Mouse (Mus musculus): ENCODE data around the gene Map3k14. TPM values are rescaled to one million over a fixed set of nuclear protein-coding genes. Genes with fewer than 3 reads are reported as not detected.
A peak's percentile ranks its signal among the peaks of the same experiment; 100 is the strongest.

The Map3k14 gene
- polyA plus RNA-seq, 1 experiment from 2014 or later, result 5.0 TPM

DNA sequence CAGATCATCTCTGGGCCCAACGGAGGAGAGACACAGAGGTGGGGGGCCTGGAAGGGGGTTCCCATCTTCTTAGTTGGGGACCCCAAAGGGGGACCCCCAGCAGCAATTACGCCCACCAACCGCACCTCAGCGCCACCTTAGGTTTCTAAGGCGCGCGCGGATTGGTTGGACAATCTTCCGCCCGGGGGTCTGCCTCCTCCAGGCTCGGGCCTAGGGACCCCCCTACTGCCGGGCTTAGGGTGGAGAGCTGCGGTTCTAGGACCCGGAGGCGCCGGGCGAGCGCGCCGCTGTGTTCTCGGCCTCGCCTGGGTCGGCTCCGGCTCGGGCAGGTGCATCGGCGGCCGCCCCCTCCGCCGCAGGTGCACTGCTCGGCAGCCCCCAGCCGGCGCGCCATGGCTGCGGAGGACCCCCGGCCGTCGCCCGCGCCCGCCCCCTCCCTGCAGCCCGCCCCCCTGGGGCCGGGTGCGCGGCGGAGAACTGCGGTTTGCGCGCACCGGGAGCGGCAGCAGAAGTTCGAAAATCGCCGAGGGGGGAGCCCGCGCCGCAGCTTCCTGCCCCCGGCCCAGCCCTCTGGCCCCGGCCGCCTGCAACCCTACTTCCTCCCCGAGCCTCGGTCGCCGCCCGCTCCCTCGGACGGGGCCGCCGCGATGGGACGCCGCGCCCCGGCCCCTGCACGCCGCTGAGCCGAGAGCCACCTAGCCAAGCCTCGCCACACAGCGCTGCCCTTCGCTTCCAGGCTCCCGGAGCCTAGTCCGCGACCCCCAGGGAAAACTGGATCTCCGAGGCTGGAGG is 96.6 kb downstream of the Map3k14 start, which contains the start of gene Fmnl1:
TSS of gene Fmnl1 (plus strand) at position 614 of the 792 bp plus-strand sequence.
- Histone ChIP-seq H3K4me3 (peak within 1 kb of the TSS; percentile 54), H3K27me3 (replicated peaks) (peaks cover 3% of the 10 kb centered on the region; the same call in 1 of the 2 replicates), H3K4me1 (peaks cover 56% of the 10 kb centered on the region), H3K9me3 (no peaks in the 10 kb centered on the region), H3K9ac (peak within 1 kb of the TSS; percentile 80), H3K36me3 (replicated peaks) (no peaks in the 10 kb centered on the region), H3K4me2 (peak within 1 kb of the TSS; percentile 86), H3K27ac (peak within 1 kb of the TSS; percentile 72)
- ATAC-seq (replicated peaks), result peak; percentile 89
- WGBS, result 1% methylated on average over 31 of the region's 84 CpGs

DNA sequence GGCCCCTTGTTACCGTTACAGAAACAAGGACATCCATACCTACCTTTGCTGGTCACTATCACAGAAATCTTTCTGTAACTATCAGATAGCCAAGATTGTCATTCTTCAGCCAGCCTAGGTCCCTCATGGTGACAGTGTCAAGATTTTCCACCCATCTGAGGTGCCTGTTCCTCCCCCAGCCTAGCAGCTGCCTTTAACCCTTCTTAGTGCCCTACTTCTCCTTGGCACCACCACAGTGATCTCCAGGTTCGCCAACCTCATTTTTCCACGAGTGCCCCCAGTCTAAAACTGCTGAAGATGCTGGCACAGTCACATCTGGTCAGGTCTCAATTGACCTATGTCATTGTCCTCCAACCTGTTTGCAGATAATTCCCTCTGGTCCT is 97.2 kb downstream of the Map3k14 start:
- H3K27me3 ChIP-seq (replicated peaks), result peaks cover 3% of the 10 kb centered on the region; the same call in 1 of the 2 replicates
- ATAC-seq (replicated peaks), result peak; percentile 10; the same call in 1 of the 2 replicates
- H3K4me3 ChIP-seq, result peak overlapping the region; percentile 54
- peak overlapping the region; percentile 86 for H3K4me2 ChIP-seq
- peaks cover 56% of the 10 kb centered on the region for H3K4me1 ChIP-seq
- H3K9ac ChIP-seq, result peak overlapping the region; percentile 80
- WGBS, result 39% methylated on average over 3 of the region's 3 CpGs
- H3K27ac ChIP-seq, result peak overlapping the region; percentile 72
- H3K36me3 ChIP-seq (replicated peaks), result no peaks in the 10 kb centered on the region
- no peaks in the 10 kb centered on the region for H3K9me3 ChIP-seq

Other genes with a start within 250 kb of the Map3k14 start
- 26.8 and 35.5 TPM in 2 replicates for gene Nmt1, start 239.3 kb downstream of the Map3k14 start, polyA plus RNA-seq (2015; fragmentation: Nextera tagmentation; extraction: Ambion mirVana)
- gene Dcakd, start 239.1 kb downstream of the Map3k14 start, polyA plus RNA-seq (2015; fragmentation: Nextera tagmentation; extraction: Ambion mirVana), result 182 and 184 TPM in 2 replicates
- gene Plcd3, start 165.8 kb downstream of the Map3k14 start, polyA plus RNA-seq (2015; fragmentation: Nextera tagmentation; extraction: Ambion mirVana), result 3.0 and 3.8 TPM in 2 replicates
- 9.7 and 11.1 TPM in 2 replicates for gene Acbd4, start 165.8 kb downstream of the Map3k14 start, polyA plus RNA-seq (2015; fragmentation: Nextera tagmentation; extraction: Ambion mirVana)
- gene Hexim1, start 151.2 kb downstream of the Map3k14 start, polyA plus RNA-seq (2015; fragmentation: Nextera tagmentation; extraction: Ambion mirVana), result 3.1 and 3.7 TPM in 2 replicates
- gene Hexim2, start 135.0 kb downstream of the Map3k14 start, polyA plus RNA-seq (2015; fragmentation: Nextera tagmentation; extraction: Ambion mirVana), result 27.2 and 33.4 TPM in 2 replicates
- gene Fmnl1, start 96.4 kb downstream of the Map3k14 start, polyA plus RNA-seq (2015; fragmentation: Nextera tagmentation; extraction: Ambion mirVana), result 7.0 and 7.5 TPM in 2 replicates
- 1.6 and 1.9 TPM in 2 replicates for gene 1700023F06Rik, start 58.9 kb downstream of the Map3k14 start, polyA plus RNA-seq (2015; fragmentation: Nextera tagmentation; extraction: Ambion mirVana)
- gene Spata32, start 49.0 kb downstream of the Map3k14 start, polyA plus RNA-seq (2015; fragmentation: Nextera tagmentation; extraction: Ambion mirVana), result 0.66 and 0.71 TPM in 2 replicates
- 3.9 and 4.6 TPM in 2 replicates for gene Arhgap27, start 96.2 kb upstream of the Map3k14 start, polyA plus RNA-seq (2015; fragmentation: Nextera tagmentation; extraction: Ambion mirVana)
- gene Plekhm1, start 145.2 kb upstream of the Map3k14 start, polyA plus RNA-seq (2015; fragmentation: Nextera tagmentation; extraction: Ambion mirVana), result 9.5 and 10.8 TPM in 2 replicates
- gene Lrrc37a, start 237.1 kb upstream of the Map3k14 start, polyA plus RNA-seq (2015; fragmentation: Nextera tagmentation; extraction: Ambion mirVana), result not detected in 2 replicates